Mouse (Mus musculus): ENCODE data around the gene Gm11627.
"Not testable (repeated sequence)": the region's sequence is repeated elsewhere in the genome, so short reads cannot be mapped to it uniquely, and the experiment has no call there.

Gm11627 gene

DNA sequence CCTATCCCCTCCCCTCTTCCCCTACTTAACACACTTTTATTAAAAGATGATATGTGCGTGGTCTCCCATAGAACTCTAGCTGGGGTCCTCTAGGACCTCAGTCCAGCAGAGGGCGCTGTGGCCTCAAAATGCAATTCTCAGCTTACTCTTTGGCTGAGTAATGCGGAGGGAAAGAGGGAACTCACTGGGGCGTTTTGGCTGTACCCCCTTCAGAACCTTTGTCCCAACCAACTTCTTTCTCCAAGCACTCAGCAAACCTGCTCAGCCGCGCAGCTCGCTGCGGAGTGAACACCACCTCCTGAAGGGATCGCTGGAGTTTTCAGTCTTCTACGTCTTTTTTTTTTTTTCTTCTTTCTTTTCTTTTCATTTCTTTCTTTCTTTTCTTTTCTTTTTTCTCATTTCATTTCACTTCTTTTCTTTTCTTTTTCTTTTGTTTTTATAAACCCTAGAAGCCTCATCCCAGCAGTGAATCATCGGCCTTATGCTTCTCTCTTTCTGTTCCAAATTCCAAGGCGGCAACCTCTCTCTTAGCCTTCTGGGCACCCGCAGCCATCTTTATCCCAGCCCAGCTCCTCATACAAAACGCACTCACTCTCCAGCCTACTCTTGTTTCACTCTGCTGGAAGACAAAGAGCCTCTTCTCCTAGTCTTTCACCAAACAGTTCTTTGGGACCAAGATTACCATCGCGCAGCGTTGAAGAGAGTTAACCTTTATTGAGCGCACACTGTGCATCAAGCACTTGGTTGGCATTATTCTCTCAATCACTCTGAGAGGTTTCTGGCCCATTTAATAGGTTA lies 6.2 kb downstream of the Gm11627 start:
- Histone ChIP-seq H3K4me1 (replicated peaks; ENCODE audit: low read depth, low read length) (peaks cover 37% of the 10 kb centered on the region), H3K36me3 (ENCODE audit: insufficient read depth, low read length) (no peaks in the 10 kb centered on the region), H3K4me3 (replicated peaks; ENCODE audit: low read length) (peak overlapping the region; percentile 46), H3K27me3 (ENCODE audit: insufficient read depth, low read length) (no peaks in the 10 kb centered on the region), H3K9me3 (ENCODE audit: low read length) (no peaks in the 10 kb centered on the region)
- TF ChIP-seq NANOG (IDR thresholded peaks at IDR 0.05; ENCODE audit: borderline replicate concordance, low read length) (no peak), CTCF (conservative IDR thresholded peaks at IDR 0.05; ENCODE audit: low read length) (peak; percentile 76), POU5F1 (IDR thresholded peaks at IDR 0.05; ENCODE audit: borderline replicate concordance, low read length) (no peak)

GRCm38 (mm10) chr11:102568756-102569377 lies 10.4 kb downstream of the Gm11627 start:
- no peaks in the 10 kb centered on the region for H3K36me3 ChIP-seq (ENCODE audit: insufficient read depth, low read length)
- no peak overlapping the region for H3K4me3 ChIP-seq (replicated peaks; ENCODE audit: low read length)
- TF ChIP-seq POU5F1 (IDR thresholded peaks at IDR 0.05; ENCODE audit: borderline replicate concordance, low read length) (no peak), NANOG (IDR thresholded peaks at IDR 0.05; ENCODE audit: borderline replicate concordance, low read length) (no peak), CTCF (conservative IDR thresholded peaks at IDR 0.05; ENCODE audit: low read length) (no peak)
- peaks cover 9% of the 10 kb centered on the region; the same call in 1 of the 2 replicates for H3K4me1 ChIP-seq (replicated peaks; ENCODE audit: low read depth, low read length)
- H3K9me3 ChIP-seq (ENCODE audit: low read length) = no peaks in the 10 kb centered on the region
- H3K27me3 ChIP-seq (ENCODE audit: insufficient read depth, low read length) = no peaks in the 10 kb centered on the region

DNA sequence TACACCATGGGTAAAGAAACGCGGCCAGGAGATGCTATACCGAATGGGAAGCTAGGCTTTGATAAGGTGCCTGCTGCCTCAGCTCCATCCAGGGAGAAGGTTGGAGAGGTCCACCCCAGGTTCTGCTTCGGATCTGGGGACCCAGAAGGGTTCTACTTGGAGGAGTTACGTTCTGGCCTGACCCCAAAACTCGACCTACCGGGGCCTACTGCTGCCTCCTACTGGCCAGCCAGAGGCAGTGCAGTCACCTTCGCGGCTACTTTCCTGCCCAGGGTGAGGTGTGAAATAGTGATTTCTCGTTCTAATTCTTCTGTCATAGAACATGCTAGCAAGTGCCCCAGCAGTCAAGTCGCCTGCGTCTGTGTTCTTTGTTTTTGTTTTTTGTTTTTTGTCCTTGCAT lies 11.1 kb downstream of the Gm11627 start:
- H3K4me1 ChIP-seq (replicated peaks; ENCODE audit: low read depth, low read length) = peaks cover 7% of the 10 kb centered on the region
- TF ChIP-seq NANOG (IDR thresholded peaks at IDR 0.05; ENCODE audit: borderline replicate concordance, low read length) (no peak), CTCF (conservative IDR thresholded peaks at IDR 0.05; ENCODE audit: low read length) (peak; percentile 97), POU5F1 (IDR thresholded peaks at IDR 0.05; ENCODE audit: borderline replicate concordance, low read length) (no peak)
- H3K9me3 ChIP-seq (ENCODE audit: low read length) = no peaks in the 10 kb centered on the region
- no peaks in the 10 kb centered on the region for H3K36me3 ChIP-seq (ENCODE audit: insufficient read depth, low read length)
- H3K4me3 ChIP-seq (replicated peaks; ENCODE audit: low read length) = no peak overlapping the region
- no peaks in the 10 kb centered on the region for H3K27me3 ChIP-seq (ENCODE audit: insufficient read depth, low read length)

GRCm38 (mm10) chr11:102567723-102568122 lies 11.5 kb downstream of the Gm11627 start:
- no peak overlapping the region for H3K4me3 ChIP-seq (replicated peaks; ENCODE audit: low read length)
- H3K27me3 ChIP-seq (ENCODE audit: insufficient read depth, low read length) = no peaks in the 10 kb centered on the region
- H3K4me1 ChIP-seq (replicated peaks; ENCODE audit: low read depth, low read length) = peaks cover 11% of the 10 kb centered on the region
- H3K9me3 ChIP-seq (ENCODE audit: low read length) = no peaks in the 10 kb centered on the region
- TF ChIP-seq POU5F1 (IDR thresholded peaks at IDR 0.05; ENCODE audit: borderline replicate concordance, low read length) (no peak), CTCF (conservative IDR thresholded peaks at IDR 0.05; ENCODE audit: low read length) (no peak), NANOG (IDR thresholded peaks at IDR 0.05; ENCODE audit: borderline replicate concordance, low read length) (no peak)
- no peaks in the 10 kb centered on the region for H3K36me3 ChIP-seq (ENCODE audit: insufficient read depth, low read length)

DNA sequence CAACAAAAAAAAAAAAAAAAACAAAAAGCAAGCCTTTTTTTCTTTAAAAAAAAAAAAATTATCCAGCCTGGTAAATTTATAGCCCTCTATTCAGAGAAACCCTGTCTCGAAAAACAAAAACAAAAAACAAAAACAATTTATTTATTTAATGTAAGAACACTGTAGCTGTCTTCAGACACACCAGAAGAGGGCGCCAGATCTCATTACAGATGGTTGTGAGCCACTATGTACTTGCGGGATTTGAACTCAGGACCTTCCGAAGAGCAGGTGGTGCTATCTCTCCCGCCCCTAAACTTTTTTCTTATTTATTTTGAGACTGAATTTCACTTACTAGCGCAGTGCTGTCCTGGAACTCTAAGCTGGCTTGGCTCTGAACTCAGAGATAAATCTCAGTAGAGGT lies 12.1 kb downstream of the Gm11627 start:
- Histone ChIP-seq H3K9me3 (ENCODE audit: low read length) (no peaks in the 10 kb centered on the region), H3K4me3 (replicated peaks; ENCODE audit: low read length) (no peak overlapping the region), H3K36me3 (ENCODE audit: insufficient read depth, low read length) (no peaks in the 10 kb centered on the region), H3K4me1 (replicated peaks; ENCODE audit: low read depth, low read length) (peaks cover 16% of the 10 kb centered on the region), H3K27me3 (ENCODE audit: insufficient read depth, low read length) (no peaks in the 10 kb centered on the region)
- TF ChIP-seq POU5F1 (IDR thresholded peaks at IDR 0.05; ENCODE audit: borderline replicate concordance, low read length) = no peak
- no peak for TF ChIP-seq NANOG (IDR thresholded peaks at IDR 0.05; ENCODE audit: borderline replicate concordance, low read length)
- TF ChIP-seq CTCF (conservative IDR thresholded peaks at IDR 0.05; ENCODE audit: low read length) = peak; percentile 46

- Histone ChIP-seq H3K4me1 (replicated peaks; ENCODE audit: low read depth, low read length) (peaks cover 24% of the 10 kb centered on the region), H3K36me3 (ENCODE audit: insufficient read depth, low read length) (no peaks in the 10 kb centered on the region), H3K9me3 (ENCODE audit: low read length) (no peaks in the 10 kb centered on the region), H3K4me3 (replicated peaks; ENCODE audit: low read length) (no peak overlapping the region), H3K27me3 (ENCODE audit: insufficient read depth, low read length) (no peaks in the 10 kb centered on the region)
- TF ChIP-seq NANOG (IDR thresholded peaks at IDR 0.05; ENCODE audit: borderline replicate concordance, low read length) = no peak
- TF ChIP-seq CTCF (conservative IDR thresholded peaks at IDR 0.05; ENCODE audit: low read length) = no peak
- no peak for TF ChIP-seq POU5F1 (IDR thresholded peaks at IDR 0.05; ENCODE audit: borderline replicate concordance, low read length)
These were observed 13.0 kb downstream of the Gm11627 start for GRCm38 (mm10) chr11:102566290-102566689.

DNA sequence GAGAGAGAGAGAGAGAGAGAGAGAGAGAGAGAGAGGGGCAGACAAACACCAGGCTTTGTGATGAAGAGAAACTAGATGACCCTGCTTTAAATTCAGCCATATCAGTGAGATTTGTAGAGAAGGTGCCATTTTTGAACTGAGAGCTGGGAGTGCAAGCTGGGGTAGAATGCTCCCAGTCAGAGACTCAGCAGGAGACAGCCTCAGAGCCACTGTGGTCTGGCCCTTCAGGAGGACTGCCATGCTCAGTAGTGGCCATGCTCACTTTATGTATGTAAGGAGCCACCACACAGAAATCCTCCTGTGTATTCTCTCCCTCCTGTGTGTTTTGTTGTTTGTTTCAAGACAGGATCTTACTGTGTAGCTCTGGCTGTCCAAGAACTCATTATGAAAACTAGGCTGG lies 13.5 kb downstream of the Gm11627 start:
- Histone ChIP-seq H3K4me1 (replicated peaks; ENCODE audit: low read depth, low read length) (peaks cover 29% of the 10 kb centered on the region), H3K9me3 (ENCODE audit: low read length) (no peaks in the 10 kb centered on the region)
- TF ChIP-seq CTCF (conservative IDR thresholded peaks at IDR 0.05; ENCODE audit: low read length) (no peak), NANOG (IDR thresholded peaks at IDR 0.05; ENCODE audit: borderline replicate concordance, low read length) (no peak), POU5F1 (IDR thresholded peaks at IDR 0.05; ENCODE audit: borderline replicate concordance, low read length) (no peak)

GRCm38 (mm10) chr11:102564952-102565671 lies 14.1 kb downstream of the Gm11627 start:
- not testable (repeated sequence) for H3K4me3 ChIP-seq (replicated peaks; ENCODE audit: low read length); H3K36me3 ChIP-seq (ENCODE audit: insufficient read depth, low read length); H3K27me3 ChIP-seq (ENCODE audit: insufficient read depth, low read length); H3K9me3 ChIP-seq (ENCODE audit: low read length)
- peaks cover 33% of the 10 kb centered on the region for H3K4me1 ChIP-seq (replicated peaks; ENCODE audit: low read depth, low read length)

More for the DNA sequence above, 13.5 kb downstream of the Gm11627 start:
- Histone ChIP-seq H3K4me3 (replicated peaks; ENCODE audit: low read length) (no peak overlapping the region), H3K27me3 (ENCODE audit: insufficient read depth, low read length) (no peaks in the 10 kb centered on the region), H3K36me3 (ENCODE audit: insufficient read depth, low read length) (no peaks in the 10 kb centered on the region)

All from E14TG2a.4 (cell line).